Mouse (Mus musculus) spleen, postnatal 4 days (tissue): Measurements from ENCODE around the gene Chd6.

ENCODE experiments used
- DNase-seq, 2 experiments: peaks; one replicate each; pipeline ENCODE4 v3.0.0; 2022; ENCODE audit warnings: low spot score in 2 of 2

Chd6 gene

DNA sequence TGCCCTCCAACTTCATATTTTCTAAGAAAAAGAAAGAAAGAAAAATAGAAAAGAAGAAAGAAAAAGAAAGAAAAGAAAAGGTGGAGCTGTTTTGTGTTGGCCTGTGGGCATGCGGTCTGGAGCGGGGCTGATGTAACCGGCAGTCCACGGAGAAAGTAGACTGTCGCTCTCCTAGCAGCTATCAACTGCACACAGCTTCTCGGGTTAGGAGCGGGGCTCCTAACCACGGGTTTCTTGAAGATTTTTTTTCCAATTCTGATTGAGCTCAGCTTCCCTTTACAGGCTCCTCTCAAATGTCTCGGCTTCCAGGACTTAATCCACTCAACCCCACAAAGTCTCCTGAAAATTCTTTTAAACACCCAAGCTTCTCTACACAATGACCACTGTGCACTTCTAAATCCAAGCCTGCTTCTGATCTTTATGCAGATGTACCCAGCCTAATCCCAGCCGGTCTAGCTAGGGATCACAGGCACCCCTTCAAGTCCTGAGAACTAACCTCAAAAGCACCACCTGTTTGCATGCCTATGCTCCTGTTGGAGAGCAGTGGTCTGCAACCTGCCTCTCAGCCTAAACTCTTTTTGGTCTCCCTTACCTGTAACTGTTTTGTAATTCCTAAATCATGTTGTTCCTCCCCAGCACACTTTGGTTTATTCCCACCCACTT lies 42.6 kb downstream of the Chd6 start:
- no peak for DNase-seq

DNA sequence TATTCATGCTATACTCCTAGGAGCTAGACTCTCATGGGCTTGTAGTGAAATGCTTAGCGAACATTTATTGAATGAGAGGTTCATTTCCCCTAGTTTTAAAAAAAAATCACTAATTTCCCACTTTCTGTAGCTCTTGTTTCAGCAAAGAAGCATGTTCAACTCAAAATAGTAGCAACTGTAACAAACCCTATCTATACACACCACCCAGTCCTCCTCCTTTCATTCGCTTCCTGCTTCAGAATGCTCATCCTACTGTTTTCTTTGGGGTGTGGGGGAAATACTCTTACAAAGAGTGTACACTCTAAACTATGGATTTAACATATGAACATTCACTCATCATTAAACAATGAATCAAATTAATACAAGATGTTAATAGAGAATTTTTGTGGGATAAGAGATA lies 43.3 kb downstream of the Chd6 start:
- no peak for DNase-seq

DNA sequence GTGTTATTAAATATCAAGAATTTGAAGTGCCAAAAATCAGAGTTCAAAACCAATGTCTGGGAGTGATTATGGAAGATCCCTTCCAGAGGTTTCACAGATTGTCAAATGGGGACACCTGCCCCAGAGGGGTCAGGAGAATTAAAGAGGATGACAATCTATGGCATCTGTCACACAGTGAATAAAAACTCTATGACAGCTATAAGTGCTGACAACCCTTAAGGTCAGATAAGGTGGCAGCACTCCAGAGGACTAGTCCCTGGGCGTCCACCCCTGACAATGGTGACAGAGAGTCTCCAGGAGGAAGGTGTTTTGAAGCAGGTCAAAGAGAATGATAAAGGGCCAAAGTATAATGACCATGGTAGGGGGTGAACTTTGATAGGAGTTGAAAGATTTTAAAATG lies 44.0 kb downstream of the Chd6 start:
- DNase-seq, result no peak

DNA sequence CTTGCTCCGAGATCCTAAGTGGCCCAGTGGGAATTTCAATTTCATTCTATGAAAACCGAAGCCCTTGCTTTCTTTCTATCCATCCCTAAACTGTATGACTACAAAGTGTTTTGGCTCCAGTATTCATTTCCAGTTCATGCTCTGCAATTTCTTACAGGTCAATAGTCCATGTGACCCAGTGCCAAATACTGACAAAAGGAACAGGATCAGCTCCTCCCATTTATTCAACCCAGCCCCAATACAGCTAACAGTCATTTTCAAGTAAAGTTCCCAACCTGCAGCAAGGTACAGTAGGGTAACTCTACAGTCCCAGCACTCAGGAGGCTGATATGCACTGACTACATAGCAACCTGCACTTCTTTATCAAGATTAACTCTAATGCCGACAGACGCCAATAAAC lies 50.0 kb downstream of the Chd6 start:
- no peak for DNase-seq

DNA sequence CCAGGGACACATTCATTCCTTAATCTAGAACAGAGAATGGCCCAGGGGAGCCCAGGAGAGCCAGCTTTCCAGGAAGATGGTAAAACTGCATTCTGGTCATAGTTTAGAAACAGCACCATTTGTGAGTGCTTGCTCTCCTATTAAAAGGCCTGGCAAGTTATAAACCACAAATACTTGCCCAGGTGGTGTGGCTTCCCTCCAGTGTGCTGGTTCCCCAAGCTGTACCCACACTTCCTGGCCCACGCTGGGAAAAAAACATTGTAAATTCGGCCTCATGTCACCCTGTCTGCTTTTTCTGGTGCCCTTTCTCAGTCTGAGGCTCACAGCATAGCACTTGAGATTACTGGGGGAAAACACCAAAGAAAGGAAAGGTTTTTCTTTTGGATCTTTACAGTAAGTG lies 55.1 kb downstream of the Chd6 start:
- no peak for DNase-seq

DNA sequence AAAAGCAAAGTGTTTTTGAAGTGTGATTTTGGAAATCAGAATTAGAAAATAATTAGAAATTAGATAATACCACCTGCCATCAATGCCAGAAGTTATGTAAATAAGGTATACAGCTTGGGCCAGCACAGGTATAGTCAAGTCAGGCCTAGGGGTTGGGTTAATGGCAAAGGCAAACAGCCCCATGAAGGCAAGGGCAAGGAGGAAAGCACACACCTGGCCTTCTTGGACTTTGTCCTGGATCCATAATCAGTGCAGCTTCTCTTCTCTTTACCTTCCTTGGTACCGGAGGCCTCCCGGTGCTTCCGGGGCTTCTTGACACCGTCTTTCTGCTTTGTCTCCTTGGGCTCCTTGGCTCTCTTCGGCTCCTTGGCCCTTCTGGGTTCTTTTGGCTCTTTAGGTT lies 56.7 kb downstream of the Chd6 start:
- no peak for DNase-seq

DNA sequence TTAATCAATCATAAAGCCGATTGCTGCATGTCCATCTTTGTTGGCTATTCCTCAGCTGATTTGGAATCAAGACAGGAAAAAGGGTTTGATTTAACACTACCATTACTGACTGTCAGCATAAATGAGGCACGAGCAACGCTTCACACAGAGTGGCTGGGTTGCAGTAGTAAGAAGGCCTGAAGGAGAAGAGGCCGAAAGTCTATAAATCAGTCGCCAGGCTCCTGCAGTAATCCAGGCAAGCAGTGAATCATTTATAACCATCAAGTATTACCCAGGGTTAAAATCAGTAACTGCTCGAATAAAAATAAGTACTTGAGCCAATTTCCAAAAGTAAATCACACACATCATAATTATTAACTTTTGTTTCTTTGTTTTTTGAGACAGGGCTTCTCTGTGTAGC lies 59.4 kb downstream of the Chd6 start:
- no peak for DNase-seq

DNA sequence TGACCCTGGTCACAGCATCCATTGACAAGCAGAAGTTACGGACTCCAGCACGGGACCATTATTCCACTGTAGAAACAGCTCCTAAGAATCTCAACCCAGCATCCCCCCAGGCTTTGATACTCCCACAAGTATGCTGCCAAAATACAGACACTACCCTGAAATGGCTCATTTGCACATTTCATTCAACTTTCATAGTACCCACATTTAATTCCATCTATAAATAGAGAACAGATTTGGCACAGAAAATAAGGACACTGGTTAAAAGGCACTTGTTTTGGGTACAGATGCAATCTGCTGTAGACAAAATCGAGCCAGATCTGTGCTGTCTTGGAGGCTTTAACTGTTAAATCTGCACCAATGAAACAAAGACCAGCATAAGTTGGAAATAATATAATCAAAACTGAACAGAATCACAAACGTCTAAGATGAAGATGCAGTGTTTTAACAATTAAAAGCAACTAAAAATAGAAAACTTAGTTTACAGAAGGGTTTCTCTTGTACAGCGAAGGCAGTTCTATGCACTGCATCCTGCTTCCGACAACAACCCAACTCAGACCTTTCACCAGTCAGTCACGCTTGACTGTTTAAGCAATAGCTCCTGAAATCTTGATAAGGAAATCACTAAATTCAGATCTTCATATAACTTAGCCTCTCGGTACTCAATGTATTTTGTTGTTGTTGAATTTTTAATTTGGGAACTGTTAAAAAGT lies 64.2 kb downstream of the Chd6 start:
- DNase-seq, result no peak

DNA sequence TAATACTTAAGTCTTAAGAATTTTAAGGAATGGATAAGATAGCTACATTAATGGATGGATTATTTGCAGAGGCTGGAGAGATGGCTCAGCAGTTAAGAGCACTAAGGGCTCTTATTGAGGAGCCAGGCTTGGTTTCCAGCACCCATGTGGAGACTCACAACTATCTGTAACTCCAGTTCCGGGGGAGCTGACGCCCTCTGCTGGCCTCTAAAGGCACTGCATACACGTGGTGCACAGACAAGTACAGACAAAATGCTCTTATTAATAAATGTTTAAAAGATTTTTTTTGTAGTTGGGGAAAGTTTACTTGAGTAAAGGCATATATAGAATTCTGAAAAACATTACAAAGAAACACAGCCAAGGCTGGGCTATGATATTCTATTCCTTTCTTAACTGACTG lies 66.0 kb downstream of the Chd6 start:
- DNase-seq, result no peak

DNA sequence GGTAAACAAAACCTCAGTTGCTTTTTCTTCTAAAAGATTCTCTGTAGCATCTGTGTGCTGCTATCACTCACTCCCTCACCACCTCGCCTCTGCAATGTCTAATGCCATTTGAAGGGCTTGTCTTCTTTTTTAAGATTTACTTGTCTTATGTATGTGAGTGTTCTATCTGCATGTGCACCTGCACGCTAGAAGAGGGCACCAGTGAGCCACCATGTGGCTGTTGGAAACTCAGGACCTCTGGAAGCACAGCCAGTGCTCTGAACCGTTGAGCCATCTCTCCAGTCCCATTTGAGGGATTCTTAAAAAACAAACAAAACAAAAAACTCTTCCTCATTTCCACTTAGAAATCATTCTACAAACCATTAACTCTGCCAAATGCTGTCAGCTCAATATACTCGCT lies 68.1 kb downstream of the Chd6 start:
- DNase-seq, result no peak

DNA sequence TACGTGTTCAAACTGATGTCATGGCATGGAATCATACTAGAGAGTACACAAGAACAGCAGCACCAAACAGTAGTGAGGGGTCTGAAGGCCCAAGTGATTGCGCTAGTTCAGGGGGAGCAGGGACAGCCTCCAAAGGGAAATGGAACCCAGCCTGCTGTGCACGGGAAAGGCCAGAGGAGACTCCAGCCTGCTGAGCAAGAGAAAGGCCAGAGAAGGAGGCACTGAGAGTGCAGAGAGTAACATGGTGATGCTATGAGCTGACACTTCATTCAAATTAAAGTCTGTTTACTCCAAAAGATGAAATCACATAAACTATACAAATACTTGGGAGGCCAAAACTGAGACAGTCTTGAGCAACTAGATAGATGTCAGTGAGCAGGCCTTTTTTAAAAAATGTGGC lies 71.1 kb downstream of the Chd6 start:
- DNase-seq, result no peak

DNA sequence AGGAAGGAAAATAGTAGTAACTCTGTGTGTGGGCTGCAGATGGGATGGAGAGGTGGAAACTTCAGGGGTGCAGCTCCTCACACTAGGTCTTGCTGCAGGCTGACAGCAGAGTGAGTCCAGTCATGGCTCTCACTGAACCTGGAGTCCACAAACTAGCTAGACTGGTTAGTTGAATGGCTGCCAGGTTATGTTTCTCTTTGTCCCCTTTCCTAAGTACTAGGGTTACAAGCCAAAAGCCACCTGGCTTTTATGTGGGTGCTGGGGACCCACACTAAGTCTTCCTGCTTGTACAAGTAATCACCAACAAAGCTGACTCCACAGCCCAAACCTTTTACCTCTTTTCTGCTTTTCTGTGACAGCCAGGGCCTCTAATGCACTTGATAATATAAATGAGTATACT lies 75.7 kb downstream of the Chd6 start:
- no peak for DNase-seq

DNA sequence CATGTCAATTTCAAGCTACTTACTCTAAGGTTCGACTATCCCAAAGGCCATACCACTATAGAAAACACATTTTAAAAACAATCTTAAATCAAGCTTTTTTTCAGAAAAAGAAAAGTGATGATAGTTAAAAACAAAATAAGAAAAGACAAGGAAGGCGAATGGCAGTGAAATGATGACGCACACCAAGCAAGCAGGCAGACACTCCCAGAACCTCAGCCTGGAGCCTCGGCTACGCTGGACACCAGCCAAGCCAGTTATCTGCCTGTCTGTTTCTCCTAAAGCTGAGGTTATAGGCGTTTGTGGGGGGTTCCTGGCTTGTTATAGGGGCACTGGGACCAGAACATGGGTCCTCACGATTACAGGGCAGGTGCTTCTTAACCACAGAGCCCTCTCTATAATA lies 76.5 kb downstream of the Chd6 start:
- peak in 1 of 2 experiments; percentile 13 for DNase-seq

DNA sequence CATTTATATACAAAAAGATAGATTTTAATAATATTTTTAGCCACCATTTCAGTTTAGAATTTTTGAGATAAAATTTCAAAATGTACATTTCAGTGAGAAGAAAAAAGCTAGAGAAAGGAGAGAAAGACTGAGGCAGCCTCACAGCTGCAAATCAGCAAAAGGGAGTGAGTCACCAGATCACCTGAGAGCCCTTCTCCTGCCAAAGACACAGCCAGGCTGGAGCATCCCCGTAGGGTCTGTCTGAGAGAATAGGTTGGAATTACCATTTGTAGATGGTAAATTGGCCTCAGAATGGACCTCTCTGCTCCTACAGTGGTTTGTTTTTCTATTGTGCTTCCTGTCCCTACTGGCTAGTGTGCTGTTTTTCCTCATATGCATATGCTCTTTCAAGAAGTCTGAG lies 84.3 kb downstream of the Chd6 start:
- DNase-seq, result no peak

DNA sequence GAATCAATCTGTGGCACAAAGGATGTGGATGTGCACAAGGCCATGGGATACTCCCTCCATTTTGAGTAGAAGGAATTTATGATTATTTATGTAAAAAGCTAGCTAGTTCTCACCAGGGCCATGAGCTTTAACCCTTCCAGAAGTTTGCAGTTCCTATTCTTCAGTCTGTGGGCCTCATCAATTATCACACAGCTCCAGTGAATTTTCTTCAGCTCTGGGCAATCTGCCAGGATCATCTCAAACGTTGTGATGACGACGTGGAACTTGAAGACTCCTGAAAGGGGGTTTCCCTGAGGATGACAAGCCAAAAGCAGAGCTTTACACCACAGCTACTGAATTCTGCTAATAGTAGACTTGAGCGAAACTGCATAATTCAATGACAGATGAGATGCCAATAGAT lies 91.0 kb downstream of the Chd6 start:
- DNase-seq, result no peak

DNA sequence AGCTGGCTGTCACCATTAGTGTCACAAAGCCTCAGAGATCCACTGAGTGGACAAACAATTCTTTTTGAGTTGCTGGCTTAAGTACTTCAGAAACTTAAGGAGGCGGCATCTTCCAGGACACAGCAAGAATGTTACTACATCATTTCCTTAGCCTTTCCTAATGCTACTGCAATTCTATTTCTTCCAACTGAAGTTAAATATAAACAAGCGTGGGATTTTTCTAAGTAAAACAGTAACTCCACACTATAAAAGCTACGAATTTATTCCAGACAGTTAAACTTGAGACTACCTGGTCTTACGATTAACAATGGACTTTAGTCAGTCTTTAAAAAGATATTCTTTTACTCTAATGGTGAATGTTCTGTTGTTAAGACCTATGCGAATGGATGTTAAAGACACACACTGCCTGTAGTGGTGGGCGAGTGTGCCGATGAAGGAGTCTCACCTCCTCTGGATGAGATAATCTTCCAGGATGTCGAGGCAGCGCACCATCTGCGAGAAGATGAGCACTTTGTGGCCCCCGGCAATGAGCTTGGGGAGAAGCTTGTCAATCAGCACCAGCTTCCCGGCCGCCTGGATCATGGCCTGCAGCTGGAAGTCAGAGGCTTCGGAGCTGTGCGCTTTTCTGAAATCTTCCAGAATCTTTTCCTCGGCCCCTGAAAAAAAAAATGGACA lies 96.2 kb downstream of the Chd6 start:
- DNase-seq, result no peak

DNA sequence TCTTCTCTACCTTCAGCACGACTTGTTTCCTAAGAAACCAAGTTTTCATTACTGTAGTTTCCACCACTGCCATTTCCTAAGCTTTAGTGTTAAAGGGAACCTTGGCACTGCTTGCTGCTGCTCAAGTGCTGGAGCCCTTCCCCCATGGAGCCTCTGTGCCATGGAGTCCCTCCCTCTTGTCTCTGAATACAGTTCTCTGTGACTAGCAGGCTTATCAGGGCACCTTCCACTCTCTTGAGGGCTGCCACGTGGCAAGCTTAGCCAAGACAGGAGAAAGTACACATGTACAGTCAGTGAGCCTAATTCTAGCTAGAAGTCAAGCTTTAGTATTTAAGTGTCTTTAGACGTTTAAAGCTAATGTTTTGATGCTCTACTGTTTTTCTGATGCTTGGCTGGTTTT lies 104.5 kb downstream of the Chd6 start:
- no peak for DNase-seq

DNA sequence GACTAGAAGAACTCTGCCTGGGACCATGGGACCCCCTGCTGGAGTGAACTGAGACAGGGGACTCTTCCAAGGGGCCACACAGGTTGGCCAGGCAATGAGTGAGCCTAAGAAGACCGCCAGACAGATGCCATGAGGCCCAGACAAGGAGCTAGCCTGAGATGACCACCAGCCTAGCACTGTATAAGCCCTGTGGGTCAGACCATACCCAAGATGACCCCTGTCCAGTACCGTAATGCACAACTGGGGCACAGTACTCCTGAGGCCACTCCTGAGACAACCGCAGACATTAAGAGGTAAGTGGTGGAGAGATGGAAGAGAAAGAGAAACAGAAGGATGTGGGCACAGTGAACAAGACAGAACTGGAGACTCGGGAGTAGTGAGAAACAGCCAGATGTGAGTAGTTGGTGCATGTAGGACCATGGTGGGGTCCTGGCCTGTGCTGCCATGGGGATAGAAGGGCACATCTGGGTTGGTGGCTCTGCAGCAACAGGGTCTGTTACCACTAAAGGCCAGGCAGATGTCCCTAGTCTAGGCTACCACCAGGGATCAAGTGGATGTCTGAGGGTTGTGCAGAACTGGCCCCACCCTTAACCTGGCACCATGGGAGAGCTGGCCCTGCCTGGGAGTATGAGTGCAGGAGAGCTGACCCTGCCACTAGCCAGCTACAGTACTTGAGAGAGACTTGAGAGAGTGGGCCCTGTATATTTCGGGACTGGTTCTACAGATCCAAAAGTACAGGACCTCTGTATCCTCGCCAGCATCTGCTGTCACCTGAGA lies 111.7 kb downstream of the Chd6 start:
- DNase-seq, result no peak

DNA sequence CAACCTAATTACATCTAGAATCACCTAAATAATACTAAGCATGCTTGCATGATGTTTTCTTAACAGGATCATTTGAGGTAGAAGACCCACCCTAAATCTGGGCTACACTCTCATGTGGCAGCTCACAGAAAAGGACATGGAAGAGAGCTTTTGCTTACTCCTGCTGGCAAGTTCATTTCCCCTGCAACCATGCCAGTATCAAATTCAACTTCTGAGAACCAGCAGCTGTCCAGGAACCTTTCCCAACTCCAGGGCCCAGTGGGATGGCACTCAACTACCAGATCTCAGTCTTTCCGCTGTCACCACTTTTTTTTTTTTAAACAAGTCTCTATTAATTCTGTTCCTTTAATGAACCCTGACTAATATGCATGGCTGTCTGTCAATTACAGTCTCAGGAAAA lies 114.7 kb downstream of the Chd6 start:
- no peak for DNase-seq

DNA sequence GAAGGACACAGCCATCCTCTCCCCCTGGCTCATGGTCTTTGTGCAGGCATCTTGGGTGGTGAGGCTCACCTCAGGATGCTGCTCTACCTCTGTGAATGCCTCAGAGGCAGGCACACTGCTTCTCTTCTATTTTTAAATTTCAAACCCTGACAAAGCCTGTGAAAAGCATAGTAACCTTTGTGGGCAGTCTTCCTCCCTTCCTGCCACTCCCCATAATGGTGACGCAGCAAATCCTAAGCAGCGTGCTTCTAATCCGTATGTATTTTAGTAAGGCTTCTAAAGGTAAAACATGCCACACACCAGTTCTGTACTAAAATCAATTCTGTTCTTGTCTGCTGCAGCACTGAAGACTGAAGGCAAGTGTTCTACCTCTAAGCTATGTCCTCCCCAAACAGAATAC lies 116.4 kb downstream of the Chd6 start:
- no peak for DNase-seq

DNA sequence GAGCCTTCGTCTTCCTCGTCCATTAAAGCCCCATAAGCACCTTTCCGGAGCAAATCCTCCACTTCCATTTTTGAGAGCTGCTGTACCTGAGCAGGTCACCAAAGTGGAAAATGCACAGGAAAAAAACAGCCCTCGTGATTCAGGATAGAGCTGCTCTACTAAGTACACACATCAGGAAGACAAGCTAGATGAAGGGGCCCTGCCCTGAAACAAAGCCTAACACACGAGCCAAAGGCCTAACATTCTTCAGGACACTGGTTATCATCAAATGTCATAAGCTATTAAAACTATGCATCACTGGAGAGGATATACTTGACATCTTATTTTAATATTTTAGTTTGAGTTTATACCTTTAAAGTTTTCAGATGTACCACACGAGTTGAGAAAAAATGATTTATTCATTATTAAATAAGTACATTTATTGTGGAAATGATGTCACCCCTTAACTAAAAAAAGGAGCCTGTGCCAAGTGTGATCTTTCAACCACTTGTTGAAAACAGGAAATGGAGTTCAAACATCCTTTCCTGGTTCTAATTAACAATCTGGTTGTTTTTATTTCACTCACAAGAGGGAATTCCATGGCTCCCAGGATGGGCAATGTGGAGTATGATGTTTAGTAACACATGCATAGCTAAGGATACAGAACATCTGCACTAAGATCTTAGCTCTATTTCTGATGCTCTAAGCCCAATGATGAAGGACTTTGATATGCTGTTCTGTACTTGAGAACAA lies 118.4 kb downstream of the Chd6 start:
- DNase-seq, result no peak

DNA sequence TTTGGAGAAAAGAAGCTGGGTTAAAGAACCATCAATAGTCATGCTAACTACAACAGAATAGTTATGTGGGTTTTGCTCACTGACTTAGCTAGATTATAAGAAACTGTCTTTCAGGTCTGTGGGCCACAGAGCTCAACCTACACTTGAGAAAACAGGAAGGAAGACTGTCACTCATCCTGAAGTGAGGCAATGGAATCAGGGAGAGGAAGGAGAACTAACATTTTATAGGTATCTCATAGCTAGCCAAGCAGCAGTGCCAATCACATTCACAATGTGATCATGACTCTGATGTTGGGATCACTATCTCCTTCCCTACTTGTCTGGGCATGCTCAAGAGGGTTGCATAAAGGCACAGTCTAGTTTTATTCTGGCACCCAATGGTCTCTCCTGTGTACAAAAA lies 121.4 kb downstream of the Chd6 start:
- no peak for DNase-seq
